Mouse (Mus musculus) embryonic facial prominence, embryonic 11.5 days (tissue): ENCODE measurements around the gene Yes1. TPM values are rescaled to one million over a fixed set of nuclear protein-coding genes. Genes with fewer than 3 reads are reported as not detected.

Experiments used
- polyA plus RNA-seq: library from polyadenylated mRNA; unstranded; fragments of >200 nt; fragmentation: Nextera tagmentation; extraction: Ambion mirVana; gene quantifications from 2 replicates; pipeline ENCODE4 v1.2.1, GENCODE M21; 2014

Yes1 gene
- polyA plus RNA-seq, 1 experiment from 2014 or later: 30.8 TPM

Other genes starting within 250 kb of the Yes1 start
- 238 and 266 TPM in 2 replicates for gene Ppp1cb, start 152.3 kb upstream of the Yes1 start, polyA plus RNA-seq
- 58.9 and 63.3 TPM in 2 replicates for gene Pisd, start 174.5 kb downstream of the Yes1 start, polyA plus RNA-seq
- not detected in 2 replicates for gene Gm20671, start 215.9 kb downstream of the Yes1 start, polyA plus RNA-seq
- gene Prr14l, start 243.1 kb downstream of the Yes1 start, polyA plus RNA-seq: 12.1 and 13.9 TPM in 2 replicates